Mouse (Mus musculus): ENCODE results near the gene Abcc8.
"Not testable (repeated sequence)": the region's sequence is repeated elsewhere in the genome, so short reads cannot be mapped to it uniquely, and the experiment has no call there.

Abcc8 gene

GRCm38 (mm10) chr7:46179431-46180275 is at the start of gene Abcc8:
TSS of gene Abcc8 (minus strand) at chr7:46180033.
- peak; percentile 20 to 22 for DNase-seq

GRCm38 (mm10) chr7:46226936-46227335 is 47.1 kb upstream of the Abcc8 start:
- DNase-seq, result no peak

GRCm38 (mm10) chr7:46226253-46226652 is 46.4 kb upstream of the Abcc8 start:
- peak; percentile 77 to 79 for DNase-seq

- DNase-seq, result no peak
Observed at GRCm38 (mm10) chr7:46220591-46221129, 40.8 kb upstream of the Abcc8 start.

- peak; percentile 60 to 71 for DNase-seq
Observed at GRCm38 (mm10) chr7:46218415-46218814, 38.6 kb upstream of the Abcc8 start.

- DNase-seq, result no peak
Observed at GRCm38 (mm10) chr7:46216481-46216880, 36.6 kb upstream of the Abcc8 start.

- no peak for DNase-seq
Observed at GRCm38 (mm10) chr7:46210276-46210675, 30.4 kb upstream of the Abcc8 start.

- DNase-seq, result no peak
Observed at GRCm38 (mm10) chr7:46208131-46208530, 28.3 kb upstream of the Abcc8 start.

- DNase-seq, result no peak
Observed at GRCm38 (mm10) chr7:46204775-46205174, 24.9 kb upstream of the Abcc8 start.

GRCm38 (mm10) chr7:46204046-46204471 is 24.2 kb upstream of the Abcc8 start:
- DNase-seq, result peak; percentile 74 to 75

GRCm38 (mm10) chr7:46201649-46202048 is 21.8 kb upstream of the Abcc8 start:
- peak; percentile 21 to 40 for DNase-seq

GRCm38 (mm10) chr7:46200021-46200420 is 20.2 kb upstream of the Abcc8 start:
- no peak for DNase-seq

GRCm38 (mm10) chr7:46195356-46195755 is 15.5 kb upstream of the Abcc8 start:
- no peak for DNase-seq

GRCm38 (mm10) chr7:46184232-46184631 is 4.4 kb upstream of the Abcc8 start:
- DNase-seq, result no peak

GRCm38 (mm10) chr7:46181590-46181989 is 1.8 kb upstream of the Abcc8 start:
- peak; percentile 69 to 74 for DNase-seq

- DNase-seq, result not testable (repeated sequence)
Observed at GRCm38 (mm10) chr7:46168980-46169379, 10.9 kb downstream of the Abcc8 start.

- no peak for DNase-seq
Observed at GRCm38 (mm10) chr7:46168402-46168801, 11.4 kb downstream of the Abcc8 start.

- no peak for DNase-seq
Observed at GRCm38 (mm10) chr7:46167901-46168300, 11.9 kb downstream of the Abcc8 start.

- DNase-seq, result no peak
Observed at GRCm38 (mm10) chr7:46165876-46166275, 14.0 kb downstream of the Abcc8 start.

- no peak for DNase-seq
Observed at GRCm38 (mm10) chr7:46162731-46163130, 17.1 kb downstream of the Abcc8 start.

GRCm38 (mm10) chr7:46162132-46162727 is 17.6 kb downstream of the Abcc8 start:
- no peak for DNase-seq

GRCm38 (mm10) chr7:46161615-46162014 is 18.2 kb downstream of the Abcc8 start:
- no peak for DNase-seq

GRCm38 (mm10) chr7:46157746-46158145 is 22.1 kb downstream of the Abcc8 start:
- DNase-seq, result no peak
